Mouse (Mus musculus) lung, postnatal 0 days (tissue): ENCODE results near the gene Uhrf2.

ENCODE experiments used
- CTCF ChIP-seq: IDR thresholded peaks from 2 replicates; pipeline ENCODE4 v1.5.1; 2016; ENCODE audit warnings: antibody characterized with exemption, mild to moderate bottlenecking
- EP300 ChIP-seq: IDR thresholded peaks from 2 replicates; pipeline ENCODE4 v1.6.1; 2016; ENCODE audit warnings: antibody characterized with exemption, mild to moderate bottlenecking, control low read depth

GRCm38 (mm10) chr19:30111421-30111820, 81.1 kb downstream of the Uhrf2 start:
- TF ChIP-seq CTCF = no peak
- TF ChIP-seq EP300 = no peak
